Mouse (Mus musculus): ENCODE measurements at regions not wholly inside any gene's neighbourhood (a gene's known extent, or its start where the extent isn't known, plus 50 kb on each side); places are given as distances from the start of the nearest gene placed in this dataset.
"Not testable (repeated sequence)": the region's sequence is repeated elsewhere in the genome, so short reads cannot be mapped to it uniquely, and the experiment has no call there.

DNA sequence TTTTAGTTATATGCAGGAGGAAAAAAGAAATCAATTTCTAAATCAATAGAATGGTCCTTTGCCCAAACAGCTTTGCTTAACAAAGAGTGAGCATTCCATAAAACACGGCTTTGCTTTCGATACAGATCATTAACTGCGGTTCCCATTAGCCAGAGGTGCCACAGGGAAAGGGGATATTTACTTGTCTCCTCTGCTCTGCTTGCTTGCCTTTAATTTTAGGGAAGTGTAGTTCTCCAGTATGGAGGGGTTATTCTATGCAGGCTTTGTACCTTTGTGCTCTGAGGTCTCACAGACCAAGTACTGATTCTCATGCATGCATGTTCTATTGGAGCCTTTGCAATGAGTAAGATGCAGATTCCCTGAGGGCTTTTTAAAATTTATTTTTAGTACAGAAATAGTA lies 520.2 kb upstream of the Stxbp6 start:
- DNase-seq (ENCODE audit: low spot score) = no peak

DNA sequence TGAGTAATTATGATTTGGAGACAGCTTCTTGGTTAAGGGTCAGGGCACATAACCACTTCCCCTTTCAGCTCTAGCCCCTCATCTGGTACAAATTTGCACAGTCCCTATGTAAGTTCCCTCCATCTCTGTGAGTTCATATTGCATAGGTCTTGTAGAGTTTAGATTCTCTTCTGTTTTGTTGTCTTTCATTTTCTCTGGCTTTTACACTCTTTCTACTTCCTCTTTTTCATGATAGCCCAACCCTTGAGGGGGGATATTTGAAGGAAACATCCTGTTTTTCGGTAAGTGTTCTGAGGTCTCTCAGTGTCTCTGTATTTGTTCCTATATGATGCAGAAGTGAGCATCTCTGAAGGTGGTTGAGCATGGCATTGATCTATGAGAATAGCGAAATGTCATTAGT lies 515.7 kb upstream of the Stxbp6 start:
- no peak for DNase-seq (ENCODE audit: low spot score)

DNA sequence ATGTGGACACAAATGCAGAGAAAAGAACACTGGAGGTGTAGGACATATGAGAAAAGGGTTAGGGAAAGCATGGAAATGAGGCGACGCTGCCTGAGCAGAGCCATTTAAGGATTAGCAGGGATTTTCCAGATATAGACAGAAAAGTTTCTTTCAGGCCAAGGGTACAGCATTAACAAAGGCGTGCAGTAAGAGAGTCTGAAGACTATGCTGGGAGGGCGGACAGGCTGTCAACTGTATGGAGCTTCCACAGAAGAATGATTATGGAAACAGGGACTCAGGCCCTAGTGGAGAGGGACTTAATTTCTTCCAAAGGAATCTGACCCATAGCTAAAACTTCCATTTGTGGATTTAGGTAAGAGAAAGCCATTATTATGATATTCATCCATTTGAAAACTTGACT lies 511.3 kb upstream of the Stxbp6 start:
- DNase-seq (ENCODE audit: low spot score) = no peak

DNA sequence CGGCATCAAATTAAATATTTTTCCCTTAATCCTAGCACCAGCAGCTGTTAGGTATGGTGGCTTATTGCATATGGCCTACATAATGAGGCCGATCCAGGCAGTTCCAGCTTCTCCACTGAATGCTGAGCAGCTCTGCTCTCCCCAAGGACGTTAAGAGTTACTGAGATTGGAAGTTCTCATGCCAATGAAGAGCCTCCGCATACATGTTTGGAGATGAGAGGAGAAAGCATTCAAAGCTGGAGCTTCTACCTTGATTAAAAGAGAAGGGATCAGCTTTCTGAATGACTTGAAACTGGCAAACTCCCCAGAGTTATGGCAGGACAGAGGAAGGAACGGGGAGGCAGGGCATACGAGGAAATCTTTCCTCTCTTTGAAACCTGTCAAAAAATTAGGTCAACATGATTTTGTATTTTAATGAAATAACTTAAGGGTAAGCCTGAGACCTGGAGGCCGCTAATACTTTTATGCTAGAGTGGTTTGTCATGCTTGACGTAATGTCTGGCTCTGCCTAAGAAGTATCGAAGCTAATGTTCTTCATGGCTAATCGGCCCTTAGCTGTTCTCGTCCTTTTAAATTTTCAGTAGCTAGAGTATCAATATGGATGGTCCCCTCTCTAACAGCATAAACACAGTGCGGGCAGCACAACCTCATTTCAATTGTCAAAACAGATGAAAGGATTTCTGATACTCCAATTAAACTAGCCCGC lies 489.0 kb upstream of the Stxbp6 start:
- DNase-seq (ENCODE audit: low spot score) = no peak

DNA sequence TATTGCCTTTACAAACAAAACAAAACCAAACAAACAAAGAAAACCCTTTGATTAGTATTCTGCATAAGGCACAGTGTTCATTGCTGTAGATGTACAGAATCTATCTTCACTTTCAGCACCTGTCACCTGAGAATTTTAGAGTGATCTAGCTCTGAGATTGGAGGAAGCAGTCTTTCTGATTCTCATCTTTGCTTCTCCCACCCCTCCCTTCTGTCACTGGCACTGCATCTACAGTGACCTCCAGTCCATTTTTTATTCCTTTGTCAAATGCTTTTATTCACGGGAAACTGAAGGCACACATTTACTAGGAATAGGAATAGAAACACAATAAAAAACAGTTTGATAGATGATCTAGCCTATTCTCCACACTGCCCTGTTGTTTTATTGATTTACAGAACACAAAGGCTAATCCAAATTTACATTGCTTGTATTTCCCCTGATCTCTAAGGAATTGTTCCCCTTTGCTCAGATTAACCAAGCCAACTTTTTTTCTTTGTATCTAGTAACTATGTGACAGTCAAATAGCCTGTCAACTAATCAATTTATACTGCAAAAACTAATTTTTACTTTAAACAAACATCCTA lies 488.2 kb upstream of the Stxbp6 start:
- no peak for DNase-seq (ENCODE audit: low spot score)

GRCm38 (mm10) chr12:45561889-45562288 lies 487.4 kb upstream of the Stxbp6 start:
- no peak for DNase-seq (ENCODE audit: low spot score)

- no peak for DNase-seq (ENCODE audit: low spot score)
Measured at GRCm38 (mm10) chr12:45561362-45561761, 486.9 kb upstream of the Stxbp6 start.

DNA sequence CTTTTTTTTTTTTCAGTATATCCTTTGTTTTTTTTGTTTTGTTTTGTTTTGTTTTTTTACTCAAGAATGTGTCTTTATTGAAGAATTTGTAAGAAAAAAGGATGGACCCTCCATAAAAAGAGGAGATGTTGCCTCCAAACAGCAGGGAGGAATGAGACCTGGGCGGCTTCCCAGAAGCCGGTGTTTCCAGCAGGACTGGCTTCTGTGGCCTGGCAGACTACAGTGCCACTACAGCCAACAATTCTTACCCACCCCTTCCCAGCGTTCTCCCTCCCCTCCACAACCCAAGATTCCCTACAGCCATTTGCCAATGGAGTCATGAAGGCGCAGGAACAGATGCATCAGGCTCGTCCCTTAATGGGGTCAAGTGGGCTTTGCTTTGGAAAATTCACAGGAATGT lies 475.4 kb upstream of the Stxbp6 start:
- not testable (repeated sequence) for DNase-seq (ENCODE audit: low spot score)

- DNase-seq (ENCODE audit: low spot score) = no peak
Measured at GRCm38 (mm10) chr12:45519554-45519953, 445.0 kb upstream of the Stxbp6 start.

DNA sequence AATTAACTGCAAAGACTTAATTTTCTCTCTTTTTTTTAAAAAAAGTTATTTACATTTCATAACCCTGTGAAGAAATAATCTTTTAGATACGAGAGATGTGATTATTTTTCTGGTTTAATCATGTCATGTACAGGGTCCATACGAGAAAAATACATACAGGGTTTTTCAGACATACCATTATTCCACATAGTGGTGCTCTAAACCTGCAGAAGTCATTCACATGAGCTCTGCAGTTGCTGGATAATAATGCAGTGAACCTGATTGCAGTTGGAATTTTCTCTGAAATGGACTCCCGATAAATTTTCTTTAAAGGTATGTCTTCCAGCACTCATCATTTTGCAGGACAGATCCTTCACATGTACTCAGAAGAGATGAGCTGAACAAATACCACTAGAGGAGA lies 439.9 kb upstream of the Stxbp6 start:
- DNase-seq (ENCODE audit: low spot score) = no peak

GRCm38 (mm10) chr12:45507400-45507982 lies 433.0 kb upstream of the Stxbp6 start:
- no peak for DNase-seq (ENCODE audit: low spot score)

DNA sequence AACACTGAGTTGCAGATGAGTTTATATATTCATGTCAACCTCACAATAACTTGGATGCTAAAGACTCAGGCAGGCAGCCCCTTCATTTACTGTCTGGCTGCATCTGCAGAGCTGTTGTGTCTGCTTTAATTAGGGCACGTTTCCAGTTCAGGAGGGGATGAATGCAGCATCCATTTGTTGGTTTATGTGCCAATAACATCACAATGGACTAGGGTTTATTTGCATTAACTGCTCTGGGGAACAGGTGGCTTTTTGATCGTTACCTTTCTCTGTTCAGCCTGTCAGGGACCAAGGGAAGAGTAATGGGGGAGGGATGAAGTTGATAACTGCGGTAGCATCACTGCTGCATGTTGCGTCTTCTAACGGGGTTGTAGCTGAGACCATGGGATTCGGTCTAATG lies 425.3 kb upstream of the Stxbp6 start:
- DNase-seq (ENCODE audit: low spot score) = no peak

GRCm38 (mm10) chr12:45498230-45498629 lies 423.7 kb upstream of the Stxbp6 start:
- DNase-seq (ENCODE audit: low spot score) = no peak

- DNase-seq (ENCODE audit: low spot score) = no peak
Measured at GRCm38 (mm10) chr12:45489029-45489428, 414.5 kb upstream of the Stxbp6 start.

GRCm38 (mm10) chr12:45476881-45477280 lies 402.4 kb upstream of the Stxbp6 start:
- no peak for DNase-seq (ENCODE audit: low spot score)

GRCm38 (mm10) chr12:45468093-45468492 lies 393.6 kb upstream of the Stxbp6 start:
- no peak for DNase-seq (ENCODE audit: low spot score)

- DNase-seq (ENCODE audit: low spot score) = peak; percentile 41
Measured at GRCm38 (mm10) chr12:45467058-45467457, 392.5 kb upstream of the Stxbp6 start.

GRCm38 (mm10) chr12:45466066-45466465 lies 391.6 kb upstream of the Stxbp6 start:
- peak; percentile 38 for DNase-seq (ENCODE audit: low spot score)

- no peak for DNase-seq (ENCODE audit: low spot score)
Measured at GRCm38 (mm10) chr12:45464952-45465351, 390.4 kb upstream of the Stxbp6 start.

DNA sequence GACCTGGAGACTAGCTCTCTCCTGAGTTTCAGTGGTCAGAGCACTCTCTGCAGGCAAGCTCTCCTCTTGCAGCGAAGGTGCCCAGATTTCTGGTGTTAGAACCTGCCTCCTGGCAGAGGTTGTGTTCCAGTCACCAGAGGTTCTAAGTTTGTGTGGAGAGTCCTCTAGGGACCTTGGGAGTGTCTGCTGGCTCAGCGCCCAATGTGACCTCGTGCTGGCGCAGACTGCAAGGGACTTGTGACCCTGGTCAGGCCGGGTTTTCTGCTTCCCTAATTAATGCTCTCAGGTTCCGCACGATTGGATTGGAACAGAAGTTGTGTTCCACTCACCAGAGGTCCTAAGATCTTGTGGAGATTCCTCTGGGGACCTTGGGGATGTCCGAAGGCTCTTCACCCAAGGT lies 384.2 kb upstream of the Stxbp6 start:
- DNase-seq (ENCODE audit: low spot score) = peak; percentile 39

GRCm38 (mm10) chr12:45443512-45444190 lies 369.1 kb upstream of the Stxbp6 start:
- peak; percentile 38 for DNase-seq (ENCODE audit: low spot score)

- DNase-seq (ENCODE audit: low spot score) = no peak
Measured at GRCm38 (mm10) chr12:45442474-45442873, 368.0 kb upstream of the Stxbp6 start.

- DNase-seq (ENCODE audit: low spot score) = no peak
Measured at GRCm38 (mm10) chr12:45439745-45440144, 365.2 kb upstream of the Stxbp6 start.
